Mouse (Mus musculus) inflammation-experienced regulatory T-cells, adult 16 weeks (primary cell): ENCODE measurements around the gene Trim30b. TPM values are rescaled to one million over a fixed set of nuclear protein-coding genes. Genes with fewer than 3 reads are reported as not detected.

Experiments used
- polyA plus RNA-seq: library from polyadenylated mRNA; unstranded; fragments of 100-300 nt; shearing (Covaris generic); gene quantifications from one replicate; pipeline ENCODE4 v1.2.1, GENCODE M21; 2017

Trim30b gene
- 1.3 TPM for polyA plus RNA-seq

GRCm38 (mm10) chr7:104369736-104370414, at the start of gene Trim30b:
Gene Trim30b (minus strand): TSS chr7:104369884.

GRCm38 (mm10) chr7:104400698-104401097, 31.0 kb upstream of the Trim30b start, which contains the start of gene Trim30c:
Gene Trim30c (minus strand): TSS chr7:104400837.

GRCm38 (mm10) chr7:104352717-104353599, 16.7 kb downstream of the Trim30b start, which contains the start of gene Trim12c:
Gene Trim12c (minus strand): TSS chr7:104353362.

GRCm38 (mm10) chr7:104329171-104329570, 40.5 kb downstream of the Trim30b start, which contains the start of gene Trim34b:
Gene Trim34b (plus strand): TSS chr7:104329471.

GRCm38 (mm10) chr7:104315369-104316080, 54.2 kb downstream of the Trim30b start, which contains the start of gene Trim12a:
Gene Trim12a (minus strand): TSS chr7:104315466.

Other genes starting within 250 kb of the Trim30b start
- not detected for gene Ubqln5, start 240.1 kb downstream of the Trim30b start, polyA plus RNA-seq
- gene Olfr643, start 232.5 kb downstream of the Trim30b start, polyA plus RNA-seq: not detected
- not detected for gene Ubqln3, start 226.6 kb downstream of the Trim30b start, polyA plus RNA-seq
- not detected for gene Ubqlnl, start 219.3 kb downstream of the Trim30b start, polyA plus RNA-seq
- not detected for gene Olfm5, start 205.1 kb downstream of the Trim30b start, polyA plus RNA-seq
- 0.17 TPM for gene Olfr648, start 186.5 kb downstream of the Trim30b start, polyA plus RNA-seq
- not detected for gene Olfr649, start 173.9 kb downstream of the Trim30b start, polyA plus RNA-seq
- gene Trim6, start 151.1 kb downstream of the Trim30b start, polyA plus RNA-seq: 1.5 TPM
- 56.3 TPM for gene Trim34a, start 125.4 kb downstream of the Trim30b start, polyA plus RNA-seq
- gene Trim5, start 81.8 kb downstream of the Trim30b start, polyA plus RNA-seq: 39.1 TPM
- gene Trim12a, start 54.4 kb downstream of the Trim30b start, polyA plus RNA-seq: 146 TPM
- 0.78 TPM for gene Trim34b, start 40.4 kb downstream of the Trim30b start, polyA plus RNA-seq
- 25.4 TPM for gene Trim12c, start 16.5 kb downstream of the Trim30b start, polyA plus RNA-seq
- 1.1 TPM for gene Trim30c, start 31.0 kb upstream of the Trim30b start, polyA plus RNA-seq
- 67.1 TPM for gene Trim30a, start 95.3 kb upstream of the Trim30b start, polyA plus RNA-seq
- gene Trim30d, start 138.0 kb upstream of the Trim30b start, polyA plus RNA-seq: 28.0 TPM
- gene Olfr651, start 180.2 kb upstream of the Trim30b start, polyA plus RNA-seq: not detected
- gene Olfr652, start 191.0 kb upstream of the Trim30b start, polyA plus RNA-seq: not detected
- gene Olfr653, start 207.4 kb upstream of the Trim30b start, polyA plus RNA-seq: not detected
- not detected for gene Olfr654, start 217.1 kb upstream of the Trim30b start, polyA plus RNA-seq
- not detected for gene Olfr655, start 231.9 kb upstream of the Trim30b start, polyA plus RNA-seq
- not detected for gene Olfr656, start 244.1 kb upstream of the Trim30b start, polyA plus RNA-seq